Mouse (Mus musculus): ENCODE data around the gene Syt17. TPM values are rescaled to one million over a fixed set of nuclear protein-coding genes. Genes with fewer than 3 reads are reported as not detected.
A peak's percentile ranks its signal among the peaks of the same experiment; 100 is the strongest.

Syt17 gene
- under 1 TPM in 2 of 4 experiments, not detected in 2; 0.12 to 0.72 TPM for total RNA-seq (2022)

- DNase-seq (ENCODE audit: low spot score in 2 of 2), result peak; percentile 52 to 66
Observed at GRCm38 (mm10) chr7:118448134-118448967, at the start of gene Syt17. Syt17 (minus strand) TSS chr7:118448222.

GRCm38 (mm10) chr7:118494892-118495579 is 47.0 kb upstream of the Syt17 start:
- no peak for DNase-seq (ENCODE audit: low spot score in 2 of 2)

GRCm38 (mm10) chr7:118493892-118494291 is 45.9 kb upstream of the Syt17 start:
- no peak for DNase-seq (ENCODE audit: low spot score in 2 of 2)

- DNase-seq (ENCODE audit: low spot score in 2 of 2), result peak; percentile 60 to 74
Observed at GRCm38 (mm10) chr7:118491431-118492147, 43.6 kb upstream of the Syt17 start, which contains the start of gene Itpripl2. Itpripl2 (minus strand) TSS chr7:118491975.

- DNase-seq (ENCODE audit: low spot score in 2 of 2), result peak in 1 of 2 experiments; percentile 24
Observed at GRCm38 (mm10) chr7:118490666-118491430, 42.8 kb upstream of the Syt17 start.

- no peak for DNase-seq (ENCODE audit: low spot score in 2 of 2)
Observed at GRCm38 (mm10) chr7:118489706-118490665, 42.0 kb upstream of the Syt17 start.

GRCm38 (mm10) chr7:118488060-118488664 is 40.1 kb upstream of the Syt17 start:
- no peak for DNase-seq (ENCODE audit: low spot score in 2 of 2)

- DNase-seq (ENCODE audit: low spot score in 2 of 2), result no peak
Observed at GRCm38 (mm10) chr7:118486917-118487316, 38.9 kb upstream of the Syt17 start.

GRCm38 (mm10) chr7:118483996-118484395 is 36.0 kb upstream of the Syt17 start:
- DNase-seq (ENCODE audit: low spot score in 2 of 2), result no peak

- DNase-seq (ENCODE audit: low spot score in 2 of 2), result no peak
Observed at GRCm38 (mm10) chr7:118482001-118482400, 34.0 kb upstream of the Syt17 start.

- no peak for DNase-seq (ENCODE audit: low spot score in 2 of 2)
Observed at GRCm38 (mm10) chr7:118481047-118481810, 33.2 kb upstream of the Syt17 start.

GRCm38 (mm10) chr7:118480160-118480709 is 32.2 kb upstream of the Syt17 start:
- DNase-seq (ENCODE audit: low spot score in 2 of 2), result no peak

- peak; percentile 63 to 67 for DNase-seq (ENCODE audit: low spot score in 2 of 2)
Observed at GRCm38 (mm10) chr7:118478835-118479312, 30.9 kb upstream of the Syt17 start.

- DNase-seq (ENCODE audit: low spot score in 2 of 2), result no peak
Observed at GRCm38 (mm10) chr7:118476428-118476827, 28.4 kb upstream of the Syt17 start.

GRCm38 (mm10) chr7:118475008-118475705 is 27.1 kb upstream of the Syt17 start:
- DNase-seq (ENCODE audit: low spot score in 2 of 2), result no peak

- no peak for DNase-seq (ENCODE audit: low spot score in 2 of 2)
Observed at GRCm38 (mm10) chr7:118472886-118473285, 24.9 kb upstream of the Syt17 start.

- DNase-seq (ENCODE audit: low spot score in 2 of 2), result no peak
Observed at GRCm38 (mm10) chr7:118468060-118468459, 20.0 kb upstream of the Syt17 start.

- DNase-seq (ENCODE audit: low spot score in 2 of 2), result no peak
Observed at GRCm38 (mm10) chr7:118464432-118464831, 16.4 kb upstream of the Syt17 start.
